Mouse (Mus musculus) embryo, embryonic 10.5 days (tissue): Measurements from ENCODE around the gene Ubr1.

Source experiments
- DNase-seq: peaks from one replicate; pipeline ENCODE4 v3.0.0-alpha.2; 2015; ENCODE audit warnings: low spot score

Ubr1 gene

DNA sequence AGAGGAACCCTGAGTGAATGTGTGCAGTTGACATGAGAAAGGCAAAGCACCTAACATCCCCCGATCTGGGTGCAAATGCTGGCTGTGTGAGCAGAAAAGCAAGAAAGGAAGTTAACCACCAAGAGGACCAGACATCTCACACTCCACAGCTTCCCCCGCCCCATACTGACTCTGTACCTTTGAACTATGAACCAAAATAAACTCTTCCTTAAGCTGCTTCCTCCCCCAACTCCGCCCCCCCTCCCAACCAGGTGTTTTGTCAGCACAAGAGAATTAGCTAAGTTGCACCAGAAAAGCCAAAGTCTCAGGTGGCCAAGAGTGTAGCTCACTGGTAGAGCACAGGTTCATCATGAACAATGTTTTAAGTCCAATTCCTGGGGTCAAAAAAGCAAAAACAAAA, 117.4 kb downstream of the Ubr1 start:
- DNase-seq = no peak

DNA sequence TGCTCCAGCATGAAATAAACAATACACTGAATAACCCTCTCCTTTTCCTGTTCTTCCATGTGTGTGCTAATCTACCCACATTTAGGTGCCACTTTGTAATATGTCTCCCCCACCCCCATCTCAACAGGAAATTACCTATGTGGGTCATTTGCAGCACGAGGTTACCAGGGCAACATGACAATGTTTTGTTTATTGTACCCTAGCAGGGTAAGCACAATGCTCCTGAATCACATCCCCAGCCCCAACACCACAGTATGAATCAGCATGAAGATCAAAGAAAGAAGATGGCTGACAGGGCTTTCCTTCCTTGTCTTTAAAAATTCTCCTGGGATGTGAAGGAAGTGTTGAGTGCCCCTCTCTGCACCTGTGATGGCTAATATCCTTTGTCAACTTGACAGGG, 117.9 kb downstream of the Ubr1 start:
- peak; percentile 2 for DNase-seq

DNA sequence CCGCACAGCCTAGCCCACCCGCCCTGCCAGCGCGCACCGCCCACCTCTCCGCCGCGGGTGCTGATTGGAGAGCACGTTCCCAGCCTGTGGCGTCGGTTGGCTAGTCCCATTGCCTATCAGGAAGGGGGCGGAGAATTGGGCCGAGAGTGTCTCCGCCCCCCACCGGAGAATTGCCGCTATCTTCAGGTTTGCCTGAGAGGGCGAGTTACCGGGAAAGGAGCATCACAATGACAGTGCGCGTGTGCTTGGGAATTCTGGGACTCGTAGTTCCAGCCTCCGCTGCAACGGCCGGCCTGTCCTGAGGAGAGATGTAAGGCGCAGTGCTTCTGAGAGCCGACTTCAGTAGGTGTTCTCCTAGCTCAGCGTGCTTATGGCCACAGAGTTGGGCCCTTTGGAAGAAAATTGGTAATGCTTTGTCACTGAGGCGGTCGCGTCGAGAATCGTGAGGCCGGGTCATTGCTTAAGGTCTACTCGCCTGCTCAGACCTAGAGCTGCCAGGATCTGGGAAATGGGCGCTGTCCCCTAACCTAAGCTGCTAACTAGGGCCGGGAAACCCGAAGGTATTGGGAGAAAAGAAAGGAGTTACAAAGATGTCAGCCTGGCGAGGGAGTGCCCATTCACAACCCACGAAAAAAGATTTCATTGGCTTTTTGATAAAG, 120.0 kb downstream of the Ubr1 start, which contains the start of gene Ttbk2:
Gene Ttbk2, minus strand, starts transcription at position 181 of the 659 bp plus-strand sequence.
- DNase-seq = peak; percentile 99

DNA sequence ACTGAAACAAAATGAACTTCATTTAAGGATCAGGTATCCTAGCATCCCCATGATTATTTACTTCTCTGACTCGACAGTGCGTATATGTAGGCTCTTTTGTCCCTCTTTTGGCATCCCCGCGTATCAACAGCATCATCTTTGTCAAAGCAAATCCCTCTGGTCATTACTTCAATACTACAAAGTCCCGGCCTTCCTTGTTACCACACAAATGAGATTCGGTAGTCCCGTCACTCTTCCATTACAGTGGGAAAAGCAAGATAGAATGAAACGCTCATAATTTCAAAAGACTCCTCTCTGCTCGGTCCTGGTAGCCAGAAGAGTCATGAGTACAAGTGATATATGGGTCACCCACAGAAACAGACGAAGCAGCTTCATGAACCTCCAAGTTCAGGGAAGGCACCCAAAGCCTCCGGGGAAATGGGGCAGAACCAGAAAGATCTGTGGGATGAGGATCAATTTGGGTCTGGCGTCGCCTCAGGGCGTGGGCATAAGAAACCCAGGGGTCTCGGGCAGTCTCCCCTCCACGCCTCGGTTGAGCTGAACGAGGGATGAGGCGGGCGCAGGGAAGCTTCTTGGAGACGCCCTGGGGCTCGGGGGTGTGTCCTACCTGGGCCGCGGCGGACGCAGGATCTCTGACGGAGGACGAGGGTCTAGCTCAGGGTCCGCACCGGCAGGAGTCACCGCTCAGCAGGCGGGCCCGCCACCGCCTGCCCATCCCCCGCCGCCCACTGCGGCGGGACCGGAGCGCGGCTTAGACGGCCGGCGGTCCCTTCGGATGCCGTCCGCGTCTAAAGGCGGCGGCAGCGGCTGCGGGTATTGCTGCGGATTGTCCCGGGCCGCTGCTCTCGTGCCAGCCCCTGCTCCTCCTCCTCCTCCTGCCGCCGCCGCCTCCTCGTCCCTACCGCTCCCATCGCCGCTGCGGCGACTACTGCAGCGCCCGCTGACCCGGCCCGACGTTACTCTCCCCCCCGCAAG, 120.8 kb downstream of the Ubr1 start, which contains the start of gene Cdan1:
Gene Cdan1, minus strand, starts transcription at position 680 of the 975 bp plus-strand sequence.
- DNase-seq = peak; percentile 70

DNA sequence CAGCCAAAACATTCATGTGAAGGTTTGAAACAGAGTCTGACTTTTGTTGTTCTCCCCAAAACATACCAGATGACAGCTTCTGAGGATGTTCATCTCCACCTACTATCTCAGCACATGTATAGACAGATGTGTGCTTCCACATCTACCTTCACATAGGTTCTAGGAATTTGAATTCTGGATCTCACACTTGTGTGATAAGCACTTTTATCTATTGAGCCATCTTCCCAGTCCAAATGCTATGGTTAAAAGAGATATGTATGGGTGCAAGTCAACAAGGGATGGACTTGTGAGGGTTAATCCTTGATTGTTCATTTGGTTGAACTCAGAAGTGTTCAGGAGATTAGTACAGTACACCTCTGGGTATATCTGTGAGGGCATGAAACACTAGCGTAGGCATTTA, 125.2 kb downstream of the Ubr1 start:
- no peak for DNase-seq

DNA sequence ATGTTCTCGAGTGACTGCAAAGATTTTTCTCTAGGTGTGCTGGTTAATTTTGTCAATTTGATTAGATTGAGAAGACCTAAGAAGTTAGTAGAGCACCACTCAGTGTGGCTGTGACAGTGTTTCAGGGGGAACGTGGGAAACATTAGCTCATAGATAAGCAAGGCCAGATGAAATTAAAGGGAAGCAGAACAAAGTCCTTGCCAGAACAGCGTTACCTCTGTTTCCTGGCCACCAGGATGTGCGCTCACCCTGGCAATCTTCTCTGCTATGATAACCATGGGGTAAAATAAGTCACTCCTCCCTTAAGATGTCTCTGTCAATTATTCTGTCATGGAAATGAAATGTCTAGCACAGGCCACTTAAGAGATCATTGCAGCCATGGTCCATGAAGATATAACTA, 126.5 kb downstream of the Ubr1 start:
- no peak for DNase-seq

DNA sequence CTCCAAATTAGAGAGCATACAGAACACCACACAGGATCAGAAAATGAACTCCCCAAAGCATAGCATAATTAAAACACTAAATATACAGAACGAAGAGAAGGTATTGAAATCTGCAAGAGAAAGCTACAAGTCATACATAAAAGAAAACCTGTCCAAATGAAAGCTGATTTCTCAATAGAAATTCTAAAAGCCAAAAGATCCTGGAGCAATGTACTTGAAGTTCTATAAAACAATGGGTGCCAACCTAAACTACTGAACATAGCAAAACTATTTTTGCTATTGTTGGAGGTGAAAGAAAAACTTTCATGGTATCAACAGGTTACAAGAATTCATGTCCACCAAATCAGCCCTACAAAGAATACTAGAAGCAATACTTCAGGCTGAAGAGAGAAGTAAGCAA, 129.3 kb downstream of the Ubr1 start:
- DNase-seq = no peak

DNA sequence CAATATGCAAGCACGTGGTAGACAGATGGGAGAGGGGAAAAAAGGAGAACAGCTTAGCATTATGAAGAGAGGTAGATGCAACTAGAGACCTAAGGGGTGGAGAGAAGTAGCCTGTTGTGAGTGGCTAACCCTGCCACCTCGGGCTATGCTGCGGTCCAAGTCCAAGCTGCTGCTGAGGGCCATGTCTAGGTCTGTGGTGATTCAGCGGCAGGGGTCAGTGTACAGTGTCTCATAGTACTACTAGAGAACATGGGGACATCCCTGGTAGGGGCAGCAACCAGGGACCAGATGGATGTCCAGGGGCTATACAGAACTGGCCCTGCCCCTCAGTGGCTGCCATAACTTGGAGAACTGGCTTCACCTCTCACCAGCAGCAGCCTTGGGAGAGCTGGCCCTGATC, 135.3 kb downstream of the Ubr1 start:
- DNase-seq = no peak

DNA sequence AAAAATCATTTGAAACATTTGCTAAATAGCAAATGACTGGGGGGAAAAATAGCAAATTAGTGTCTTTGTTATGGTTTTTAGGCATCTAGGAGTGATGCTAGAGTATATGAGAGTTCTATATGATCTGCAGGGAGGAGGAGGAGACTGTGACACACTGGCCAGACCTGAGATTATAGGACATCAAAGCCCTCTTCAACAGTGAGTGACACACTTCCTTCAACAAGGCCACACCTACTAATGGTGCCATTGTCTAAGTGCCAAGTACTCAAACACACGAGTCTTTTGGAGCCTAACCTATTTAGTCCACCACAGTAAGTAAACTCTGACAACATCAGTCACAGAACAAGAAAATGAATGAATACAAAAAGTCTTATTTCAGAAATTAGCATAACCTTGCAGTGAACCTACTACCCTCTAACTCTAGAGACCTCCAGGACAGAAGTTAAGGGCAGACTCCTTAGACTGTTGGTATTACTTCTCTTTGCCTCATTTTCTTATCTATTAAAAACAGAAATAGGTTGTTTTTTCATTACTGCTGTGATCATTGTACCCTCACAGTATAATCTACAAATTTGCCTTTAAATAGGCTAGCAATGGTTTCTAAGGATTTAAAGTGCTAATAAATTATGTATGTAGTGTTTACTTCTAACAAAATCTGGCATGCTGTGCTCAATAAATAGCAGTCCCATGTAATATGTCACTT, 143.4 kb downstream of the Ubr1 start:
- no peak for DNase-seq
